Mouse (Mus musculus): ENCODE measurements around the gene Pttg1ip. TPM values are rescaled to one million over a fixed set of nuclear protein-coding genes. Genes with fewer than 3 reads are reported as not detected.

Gene Pttg1ip
- polyA plus RNA-seq, 1 experiment: 814 TPM

- H3K36me3 ChIP-seq (replicated peaks; ENCODE audit: low read length): peaks cover 95% of the 10 kb centered on the region
- H3K9me3 ChIP-seq: no peaks in the 10 kb centered on the region
- no peak overlapping the region for H3K4me3 ChIP-seq (replicated peaks)
- H3K4me1 ChIP-seq: peaks cover 68% of the 10 kb centered on the region
- no peaks in the 10 kb centered on the region for H3K27me3 ChIP-seq (replicated peaks)
- TF ChIP-seq FLI1 (IDR thresholded peaks at IDR 0.05; ENCODE audit: low read length): no peak
- no peak for TF ChIP-seq GATA1 (IDR thresholded peaks at IDR 0.05; ENCODE audit: borderline replicate concordance, low read length)
Observed at GRCm38 (mm10) chr10:77565005-77565404, 16.5 kb upstream of the Pttg1ip start.

GRCm38 (mm10) chr10:77566651-77567050 is 14.9 kb upstream of the Pttg1ip start:
- H3K27me3 ChIP-seq (replicated peaks): no peaks in the 10 kb centered on the region
- no peaks in the 10 kb centered on the region for H3K9me3 ChIP-seq
- H3K36me3 ChIP-seq (replicated peaks; ENCODE audit: low read length): peaks cover 95% of the 10 kb centered on the region
- H3K4me1 ChIP-seq: peaks cover 58% of the 10 kb centered on the region
- no peak overlapping the region for H3K4me3 ChIP-seq (replicated peaks)
- TF ChIP-seq GATA1 (IDR thresholded peaks at IDR 0.05; ENCODE audit: borderline replicate concordance, low read length) (no peak), FLI1 (IDR thresholded peaks at IDR 0.05; ENCODE audit: low read length) (no peak)

DNA sequence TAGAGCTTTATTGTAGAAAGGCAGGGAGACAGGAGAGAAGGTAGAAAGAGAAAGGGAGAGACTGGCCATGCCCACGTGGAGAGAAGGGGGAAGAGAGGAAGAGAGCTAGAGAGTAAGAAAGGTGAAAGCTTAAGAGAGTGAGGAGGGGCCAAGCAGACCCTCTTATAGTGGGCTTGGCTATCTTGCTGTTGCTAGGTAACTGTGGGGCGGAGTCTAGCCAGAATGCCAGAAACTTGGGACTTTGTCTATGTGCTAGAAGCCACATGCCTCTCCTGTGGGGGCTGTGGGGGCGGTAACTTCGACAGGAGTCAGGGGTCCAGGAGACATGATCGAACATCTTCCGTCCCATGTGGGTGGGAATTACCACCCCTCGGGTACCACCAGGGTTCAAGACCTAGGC is 12.0 kb upstream of the Pttg1ip start:
- H3K4me3 ChIP-seq (replicated peaks): no peak overlapping the region

GRCm38 (mm10) chr10:77569973-77570658 is 11.4 kb upstream of the Pttg1ip start:
- Histone ChIP-seq H3K36me3 (replicated peaks; ENCODE audit: low read length) (peaks cover 79% of the 10 kb centered on the region), H3K4me1 (peaks cover 63% of the 10 kb centered on the region), H3K27me3 (replicated peaks) (no peaks in the 10 kb centered on the region), H3K9me3 (no peaks in the 10 kb centered on the region), H3K4me3 (replicated peaks) (no peak overlapping the region)
- TF ChIP-seq FLI1 (IDR thresholded peaks at IDR 0.05; ENCODE audit: low read length) (no peak), GATA1 (IDR thresholded peaks at IDR 0.05; ENCODE audit: borderline replicate concordance, low read length) (no peak)

More for the DNA sequence above, 12.0 kb upstream of the Pttg1ip start:
- no peaks in the 10 kb centered on the region for H3K27me3 ChIP-seq (replicated peaks)
- peaks cover 85% of the 10 kb centered on the region for H3K36me3 ChIP-seq (replicated peaks; ENCODE audit: low read length)
- H3K9me3 ChIP-seq: no peaks in the 10 kb centered on the region
- TF ChIP-seq FLI1 (IDR thresholded peaks at IDR 0.05; ENCODE audit: low read length) (no peak), GATA1 (IDR thresholded peaks at IDR 0.05; ENCODE audit: borderline replicate concordance, low read length) (no peak)
- H3K4me1 ChIP-seq: peaks cover 64% of the 10 kb centered on the region

DNA sequence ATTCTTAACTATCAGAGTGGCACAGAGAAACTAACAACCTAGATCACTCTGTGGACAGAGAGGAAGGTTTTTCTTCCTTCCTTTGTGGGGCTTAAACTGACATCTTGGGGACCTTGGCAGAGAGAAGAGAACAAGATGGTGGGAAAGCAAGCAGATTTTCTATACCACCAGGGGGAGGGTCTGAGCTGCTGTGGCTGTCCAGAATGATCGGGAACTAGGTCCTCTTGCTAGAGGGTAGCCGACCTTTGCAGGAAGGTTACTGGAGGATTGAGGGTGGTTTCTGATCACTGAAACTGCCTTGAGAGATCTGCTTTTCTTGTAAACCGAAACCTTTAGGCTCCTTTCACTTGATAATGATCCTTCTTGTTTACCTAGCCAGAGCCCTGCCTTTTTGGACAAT is 9.3 kb upstream of the Pttg1ip start:
- peaks cover 50% of the 10 kb centered on the region for H3K4me1 ChIP-seq
- peaks cover 61% of the 10 kb centered on the region for H3K36me3 ChIP-seq (replicated peaks; ENCODE audit: low read length)
- H3K27me3 ChIP-seq (replicated peaks): no peaks in the 10 kb centered on the region
- H3K9me3 ChIP-seq: no peaks in the 10 kb centered on the region
- no peak for TF ChIP-seq FLI1 (IDR thresholded peaks at IDR 0.05; ENCODE audit: low read length)
- H3K4me3 ChIP-seq (replicated peaks): no peak overlapping the region

- TF ChIP-seq GATA1 (IDR thresholded peaks at IDR 0.05; ENCODE audit: borderline replicate concordance, low read length): no peak
- TF ChIP-seq FLI1 (IDR thresholded peaks at IDR 0.05; ENCODE audit: low read length): no peak
- no peaks in the 10 kb centered on the region for H3K9me3 ChIP-seq
- H3K4me3 ChIP-seq (replicated peaks): no peak overlapping the region
- peaks cover 53% of the 10 kb centered on the region for H3K36me3 ChIP-seq (replicated peaks; ENCODE audit: low read length)
- H3K27me3 ChIP-seq (replicated peaks): no peaks in the 10 kb centered on the region
- H3K4me1 ChIP-seq: peaks cover 50% of the 10 kb centered on the region
Observed at GRCm38 (mm10) chr10:77573162-77573561, 8.4 kb upstream of the Pttg1ip start.

GRCm38 (mm10) chr10:77580027-77580920 is 1.2 kb upstream of the Pttg1ip start:
- Histone ChIP-seq H3K4me3 (replicated peaks) (peak overlapping the region; percentile 99), H3K9me3 (no peaks in the 10 kb centered on the region), H3K4me1 (peaks cover 49% of the 10 kb centered on the region), H3K36me3 (replicated peaks; ENCODE audit: low read length) (peaks cover 25% of the 10 kb centered on the region), H3K27me3 (replicated peaks) (no peaks in the 10 kb centered on the region)
- no peak for TF ChIP-seq FLI1 (IDR thresholded peaks at IDR 0.05; ENCODE audit: low read length)
- no peak for TF ChIP-seq GATA1 (IDR thresholded peaks at IDR 0.05; ENCODE audit: borderline replicate concordance, low read length)

DNA sequence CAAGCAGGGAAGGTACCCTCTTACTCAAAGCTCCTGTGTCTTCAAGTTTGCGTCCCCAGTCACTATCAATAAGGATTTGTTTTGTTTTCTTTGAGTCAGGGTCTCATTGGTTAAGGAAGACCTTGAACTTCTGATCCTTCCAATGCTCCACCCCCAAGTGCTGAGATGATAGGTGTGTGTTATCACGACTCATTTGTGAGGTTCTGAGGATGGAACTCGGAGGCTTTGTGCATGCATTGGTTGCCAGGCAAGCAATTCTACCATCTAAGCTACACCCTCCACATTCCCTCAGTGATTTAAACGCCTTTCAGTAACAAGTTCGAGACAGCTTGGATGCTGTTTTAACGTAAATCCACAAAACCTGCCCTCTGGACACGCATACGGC is 505 bp upstream of the Pttg1ip start:
- Histone ChIP-seq H3K9me3 (no peaks in the 10 kb centered on the region), H3K4me1 (peaks cover 53% of the 10 kb centered on the region), H3K27me3 (replicated peaks) (no peaks in the 10 kb centered on the region), H3K4me3 (replicated peaks) (peak overlapping the region; percentile 99), H3K36me3 (replicated peaks; ENCODE audit: low read length) (peaks cover 30% of the 10 kb centered on the region)
- TF ChIP-seq FLI1 (IDR thresholded peaks at IDR 0.05; ENCODE audit: low read length): no peak
- TF ChIP-seq GATA1 (IDR thresholded peaks at IDR 0.05; ENCODE audit: borderline replicate concordance, low read length): no peak

GRCm38 (mm10) chr10:77582285-77582618 is 732 bp downstream of the Pttg1ip start:
- Histone ChIP-seq H3K4me1 (peaks cover 65% of the 10 kb centered on the region), H3K27me3 (replicated peaks) (no peaks in the 10 kb centered on the region), H3K4me3 (replicated peaks) (peak overlapping the region; percentile 99), H3K36me3 (replicated peaks; ENCODE audit: low read length) (peaks cover 42% of the 10 kb centered on the region), H3K9me3 (no peaks in the 10 kb centered on the region)
- TF ChIP-seq FLI1 (IDR thresholded peaks at IDR 0.05; ENCODE audit: low read length) (no peak), GATA1 (IDR thresholded peaks at IDR 0.05; ENCODE audit: borderline replicate concordance, low read length) (no peak)

GRCm38 (mm10) chr10:77583795-77584422 is 2.4 kb downstream of the Pttg1ip start:
- H3K27me3 ChIP-seq (replicated peaks): no peaks in the 10 kb centered on the region
- H3K9me3 ChIP-seq: no peaks in the 10 kb centered on the region
- peak overlapping the region; percentile 99 for H3K4me3 ChIP-seq (replicated peaks)
- TF ChIP-seq GATA1 (IDR thresholded peaks at IDR 0.05; ENCODE audit: borderline replicate concordance, low read length) (peak; percentile 71; the same call in 2 of the 3 replicates), FLI1 (IDR thresholded peaks at IDR 0.05; ENCODE audit: low read length) (no peak)
- peaks cover 80% of the 10 kb centered on the region for H3K4me1 ChIP-seq
- peaks cover 59% of the 10 kb centered on the region for H3K36me3 ChIP-seq (replicated peaks; ENCODE audit: low read length)
